18 mouse cellular contexts compared by ENCODE assay signal in the genomic region with DNA sequence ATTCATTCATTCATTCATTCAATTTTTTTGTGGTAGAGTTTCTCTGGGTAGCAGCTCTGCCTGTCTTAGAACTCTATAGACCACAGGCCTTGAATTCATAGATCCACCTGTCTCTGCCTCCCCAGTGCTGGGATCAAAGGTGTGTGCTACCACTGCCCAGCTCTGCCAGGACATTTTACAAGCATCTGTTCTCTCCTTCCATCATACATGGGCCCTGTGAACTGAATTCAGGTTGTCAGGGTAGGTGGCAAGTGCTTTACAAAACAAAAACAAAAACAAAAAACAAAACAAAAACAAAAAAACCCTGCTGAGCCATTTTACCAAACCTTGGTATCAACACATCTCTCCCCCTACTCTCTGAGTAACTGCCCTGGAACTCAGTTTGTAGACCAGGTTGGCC. TPM values are rescaled to one million over a fixed set of nuclear protein-coding genes. Genes with fewer than 3 reads are reported as not detected.
DNase-seq lines count a peak whose midpoint lies in the region; ATAC-seq and TF ChIP-seq lines count a peak whose summit lies in the region.
"Had no signal": no experiment of that assay in that cellular context is flagged by ENCODE, and none has a peak within 500 bp of the region (broad histone marks: within the 10 kb centered on the region; RNA-seq: fewer than 3 reads in every experiment).

No protein-coding gene starts in this region.

- H3K36me3 ChIP-seq in CH12.LX (replicated peaks in 1 of 2; ENCODE audit: control insufficient read depth in 1 of 2, insufficient read depth in 1 of 2, low read length in 1 of 2) (peaks cover 0 to 29% of the 10 kb centered on the region in 2 experiments), MEL (ENCODE audit: control insufficient read depth in 1 of 2, insufficient read depth in 2 of 2, low read length in 2 of 2) (peaks cover 4 to 64% of the 10 kb centered on the region in 2 experiments)
- no peaks in the 10 kb centered on the region for H3K36me3 ChIP-seq in liver, embryonic 15.5 days (replicated peaks)
- H3K36me3 ChIP-seq: embryonic facial prominence, embryonic 12.5 days; forebrain, embryonic 15.5 days; hindbrain, embryonic 13.5 days; intestine, embryonic 15.5 days had no signal

- H3K79me2 ChIP-seq in CH12.LX (replicated peaks; ENCODE audit: control insufficient read depth, extremely low read depth, insufficient read depth, poor library complexity, severe bottlenecking) (peaks cover 92% of the 10 kb centered on the region), MEL (ENCODE audit: control insufficient read depth, insufficient read depth, low read length, poor library complexity) (peaks cover 96% of the 10 kb centered on the region)

- in situ Hi-C loops in CH12.LX (cut with MboI; ENCODE audit: low pct_ligation_motif_present, low pct_unique_long_range_greater_than_20kb, low sequenced_read_pairs): no loop called here

- intact Hi-C loops in gastrocnemius, adult 2 months (cut with DNase I): no loop called here

- peak overlapping the region; percentile 27; the same call in 1 of the 2 replicates for H3K4me2 ChIP-seq in CH12.LX (ENCODE audit: insufficient read depth, low read depth, poor library complexity, severe bottlenecking)
- peak overlapping the region; percentile 94; the same call in 1 of the 2 replicates for H3K4me2 ChIP-seq in liver, embryonic 15.5 days
- H3K4me2 ChIP-seq: embryonic facial prominence, embryonic 12.5 days; forebrain, embryonic 15.5 days; hindbrain, embryonic 13.5 days; intestine, embryonic 15.5 days had no signal

- peak; percentile 8 for DNase-seq in cerebellum, adult 9-11 months
- no peak for DNase-seq in cerebellum, postnatal 4 days (ENCODE audit: low spot score in 2 of 2)
- no peak for DNase-seq in CH12.LX (ENCODE audit: extremely low read depth)
- no peak for DNase-seq in MEL (ENCODE audit: low read depth, low spot score)
- DNase-seq in gastrocnemius, adult 2 months: no peak
- no peak for DNase-seq in kidney, adult 18-20 months
- DNase-seq: adrenal gland, postnatal 10 days; cerebellum, adult 11 months; cerebellum, adult 8-10 months; gastrocnemius, postnatal 25 days; heart, postnatal 10 days had no signal

- no peak for TF ChIP-seq CTCF in CH12.LX (conservative IDR thresholded peaks at IDR 0.05 in 1 of 2, IDR thresholded peaks at IDR 0.05 in 1 of 2; ENCODE audit: low read depth in 2 of 2, low read length in 2 of 2)
- no peak for TF ChIP-seq CTCF in MEL (IDR thresholded peaks at IDR 0.05 in 2 of 3, conservative IDR thresholded peaks at IDR 0.05 in 1 of 3; ENCODE audit: control insufficient read depth in 1 of 3, insufficient read depth in 1 of 3, low read depth in 2 of 3, low read length in 3 of 3, poor library complexity in 1 of 3, severe bottlenecking in 1 of 3)
- no peak for TF ChIP-seq CTCF in gastrocnemius, adult 2 months (IDR thresholded peaks at IDR 0.05)

- H3K27me3 ChIP-seq in CH12.LX (replicated peaks) (no peaks in the 10 kb centered on the region), MEL (ENCODE audit: control insufficient read depth in 1 of 2, insufficient read depth in 2 of 2, low read length in 2 of 2) (no peaks in the 10 kb centered on the region)
- no peaks in the 10 kb centered on the region for H3K27me3 ChIP-seq in liver, embryonic 15.5 days
- H3K27me3 ChIP-seq: embryonic facial prominence, embryonic 12.5 days; forebrain, embryonic 15.5 days; hindbrain, embryonic 13.5 days; intestine, embryonic 15.5 days had no signal

- peaks cover 22 to 63% of the 10 kb centered on the region in 2 experiments for H3K4me1 ChIP-seq in CH12.LX (ENCODE audit: control insufficient read depth in 1 of 2, insufficient read depth in 2 of 2)
- peaks cover 33 to 39% of the 10 kb centered on the region in 2 experiments for H3K4me1 ChIP-seq in MEL (ENCODE audit: control insufficient read depth in 1 of 2, insufficient read depth in 2 of 2, low read length in 2 of 2)
- peaks cover 77% of the 10 kb centered on the region for H3K4me1 ChIP-seq in liver, embryonic 15.5 days (replicated peaks)

- TF ChIP-seq RAD21 in CH12.LX (IDR thresholded peaks at IDR 0.05; ENCODE audit: low read depth, low read length) (no peak), MEL (IDR thresholded peaks at IDR 0.05; ENCODE audit: low read depth, low read length) (no peak)

- TF ChIP-seq EP300 in CH12.LX (IDR thresholded peaks at IDR 0.05; ENCODE audit: low read length) (0 out of 2 replicates have a peak, but pooled peaks have one; percentile 10), MEL (IDR thresholded peaks at IDR 0.05; ENCODE audit: low read depth in 1 of 2, low read length in 2 of 2) (no peak)

- dilution Hi-C loops in CH12.LX (cut with MboI; ENCODE audit: extremely low pct_ligation_motif_present, extremely low pct_unique_long_range_greater_than_20kb, low sequenced_read_pairs): no loop called here

- H3K9ac ChIP-seq in CH12.LX (ENCODE audit: insufficient read depth, low read depth) (no peak overlapping the region), MEL (ENCODE audit: control insufficient read depth, low read depth, low read length, poor library complexity, severe bottlenecking) (no peak overlapping the region; the same call in 1 of the 2 replicates)
- no peak overlapping the region for H3K9ac ChIP-seq in liver, embryonic 15.5 days
- H3K9ac ChIP-seq: embryonic facial prominence, embryonic 12.5 days; forebrain, embryonic 15.5 days; hindbrain, embryonic 13.5 days; intestine, embryonic 15.5 days had no signal

- TF ChIP-seq POLR2A in CH12.LX (IDR thresholded peaks at IDR 0.05; ENCODE audit: low read depth, low read length) (no peak), MEL (IDR thresholded peaks at IDR 0.05; ENCODE audit: control insufficient read depth in 1 of 2, insufficient read depth in 1 of 2, low read depth in 1 of 2, low read length in 2 of 2, poor library complexity in 1 of 2) (no peak)

- H3K27ac ChIP-seq in CH12.LX (ENCODE audit: insufficient read depth, low read depth): no peak overlapping the region
- no peak overlapping the region for H3K27ac ChIP-seq in MEL (ENCODE audit: control insufficient read depth, low read depth, low read length)
- peak overlapping the region; percentile 68; the same call in 1 of the 2 replicates for H3K27ac ChIP-seq in liver, embryonic 15.5 days (replicated peaks)
- no peak overlapping the region for H3K27ac ChIP-seq in gastrocnemius, adult 2 months
- H3K27ac ChIP-seq: embryonic facial prominence, embryonic 12.5 days; forebrain, embryonic 15.5 days; hindbrain, embryonic 13.5 days; hindbrain, postnatal 0 days; intestine, embryonic 15.5 days had no signal

- H3K9me3 ChIP-seq in CH12.LX (replicated peaks; ENCODE audit: low read length) (no peaks in the 10 kb centered on the region), MEL (replicated peaks; ENCODE audit: insufficient read depth, low read length) (no peaks in the 10 kb centered on the region)
- H3K9me3 ChIP-seq in liver, embryonic 15.5 days (replicated peaks): no peaks in the 10 kb centered on the region
- H3K9me3 ChIP-seq: embryonic facial prominence, embryonic 12.5 days; forebrain, embryonic 15.5 days; G1E; hindbrain, embryonic 13.5 days; intestine, embryonic 15.5 days had no signal

- H3K4me3 ChIP-seq in CH12.LX (replicated peaks in 1 of 3; ENCODE audit: low read depth in 2 of 3, low read length in 2 of 3, poor library complexity in 1 of 3): no peak overlapping the region
- H3K4me3 ChIP-seq in MEL (ENCODE audit: control insufficient read depth in 1 of 2, insufficient read depth in 1 of 2, low read depth in 2 of 2, low read length in 2 of 2): no peak overlapping the region
- no peak overlapping the region for H3K4me3 ChIP-seq in liver, embryonic 15.5 days (replicated peaks)
- no peak overlapping the region for H3K4me3 ChIP-seq in gastrocnemius, adult 2 months
- H3K4me3 ChIP-seq: embryonic facial prominence, embryonic 12.5 days; forebrain, embryonic 15.5 days; hindbrain, embryonic 13.5 days; intestine, embryonic 15.5 days had no signal

- ATAC-seq in liver, embryonic 15.5 days (ENCODE audit: insufficient read depth): no peak
- ATAC-seq: forebrain, embryonic 15.5 days; hindbrain, postnatal 0 days; intestine, embryonic 15.5 days had no signal

TF ChIP-seq in CH12.LX, 34 proteins besides CTCF, POLR2A, EP300 and RAD21:
- TF ChIP-seq POLR2AphosphoS2 (IDR thresholded peaks at IDR 0.05; ENCODE audit: low read depth, low read length) (0 out of 2 replicates have a peak, but pooled peaks have one; percentile 51), CHD1 (IDR thresholded peaks at IDR 0.05; ENCODE audit: low read depth, low read length) (0 out of 2 replicates have a peak, but pooled peaks have one; percentile 33), MEF2A (IDR thresholded peaks at IDR 0.05; ENCODE audit: borderline replicate concordance, low read depth, low read length) (no peak), UBTF (IDR thresholded peaks at IDR 0.05; ENCODE audit: low read depth, low read length) (no peak), SMC3 (IDR thresholded peaks at IDR 0.05; ENCODE audit: low read depth, low read length) (no peak), MAX (IDR thresholded peaks at IDR 0.05; ENCODE audit: low read length) (no peak), ETS1 (conservative IDR thresholded peaks at IDR 0.05; ENCODE audit: low read depth, low read length) (no peak), SIN3A (IDR thresholded peaks at IDR 0.05; ENCODE audit: low read length) (peak; percentile 54; the same call in 1 of the 2 replicates)

TF ChIP-seq in MEL, 35 proteins besides CTCF, POLR2A, EP300 and RAD21:
- TF ChIP-seq MEF2A (IDR thresholded peaks at IDR 0.05; ENCODE audit: extremely low read depth, insufficient replicate concordance, low read depth, low read length, poor library complexity, severe bottlenecking) (no peak), ZKSCAN1 (IDR thresholded peaks at IDR 0.05; ENCODE audit: low read depth, low read length) (no peak), MAX (IDR thresholded peaks at IDR 0.05; ENCODE audit: low read length) (no peak), MXI1 (IDR thresholded peaks at IDR 0.05; ENCODE audit: low read depth, low read length) (0 out of 2 replicates have a peak, but pooled peaks have one; percentile 15), HCFC1 (IDR thresholded peaks at IDR 0.05; ENCODE audit: low read depth, low read length) (no peak), USF2 (IDR thresholded peaks at IDR 0.05; ENCODE audit: borderline replicate concordance in 1 of 2, insufficient read depth in 1 of 2, low read depth in 1 of 2, low read length in 2 of 2) (no peak)

RNA-seq across cellular contexts. Expression of a gene that starts 4.2 kb away (rescaled TPM):
- 94.1 and 106 TPM in 2 replicates for total RNA-seq in CH12.LX (2012; rRNA removed)
- 33.4 and 38.2 TPM in 2 replicates for total RNA-seq in CH12.LX (2014; rRNA removed)
- 222 and 284 TPM in 2 replicates for polyA plus RNA-seq in CH12.LX (2012; ENCODE audit: insufficient read length, low read depth)
- 73.9 and 88.3 TPM in 2 replicates for total RNA-seq in MEL (2012; rRNA removed)
- 1,000 to 10,000 TPM in 1 of 2 experiments, 100 to 1,000 TPM in 1; 201 to 2,325 TPM for polyA plus RNA-seq in MEL (2012; ENCODE audit: insufficient read depth in 1 of 2, insufficient read length in 2 of 2, low read depth in 1 of 2, low replicate concordance in 2 of 2, missing spikeins in 1 of 2)
- polyA plus RNA-seq in liver, embryonic 15.5 days (2015; fragmentation: Nextera tagmentation; extraction: Ambion mirVana): 17.3 and 19.8 TPM in 2 replicates
- total RNA-seq in gastrocnemius, adult 2 months (2021): 10 to 100 TPM; 90.4 to 98.4 TPM
